Mouse (Mus musculus) left cerebral cortex, adult 6 months (tissue): ENCODE data around the gene Slc29a2. TPM values are rescaled to one million over a fixed set of nuclear protein-coding genes. Genes with fewer than 3 reads are reported as not detected.

Source experiments
- long read RNA-seq, 2 experiments: library from polyadenylated mRNA; unstranded; transcript quantifications; one replicate each; pipeline ENCODE4 v2.0.0; 2019 to 2020
- polyA plus RNA-seq: library from polyadenylated mRNA; unstranded; fragments of <200 nt; fragmentation: Nextera tagmentation; gene quantifications from 2 replicates; pipeline ENCODE4 v1.2.3, GENCODE M21; 2021

Gene Slc29a2
- 6.6 and 8.4 TPM in 2 replicates for polyA plus RNA-seq
- long read RNA-seq, experiment 1, transcript Slc29a2-204 (12 exons, 2,619 nt) = major isoform, 35 of 48 reads
- long read RNA-seq, experiment 1, partial matches to known transcripts = 5 of 48 reads
- long read RNA-seq, experiment 1, other reads (novel, unspliced or antisense) = 8 of 48 reads
- long read RNA-seq, experiment 2, partial matches to known transcripts = 4 of 8 reads
- long read RNA-seq, experiment 2, other reads (novel, unspliced or antisense) = 0 of 8 reads

GRCm38 (mm10) chr19:5023621-5024479 is at the start of gene Slc29a2:
Slc29a2 (plus strand) TSS chr19:5023860.

GRCm38 (mm10) chr19:4990256-4990625 is 33.4 kb upstream of the Slc29a2 start, which contains the start of gene Npas4:
Npas4 (minus strand) TSS chr19:4990316.

GRCm38 (mm10) chr19:5038709-5039156 is 15.1 kb downstream of the Slc29a2 start, which contains the start of the genes B4gat1 and AC124502.3:
B4gat1 (plus strand) TSS chr19:5038826.
AC124502.3 (plus strand) TSS chr19:5038891.

GRCm38 (mm10) chr19:5040862-5041523 is 17.3 kb downstream of the Slc29a2 start, which contains the start of gene Brms1:
Brms1 (plus strand) TSS chr19:5041354.

GRCm38 (mm10) chr19:5050047-5050905 is 26.6 kb downstream of the Slc29a2 start, which contains the start of gene Rin1:
Rin1 (plus strand) TSS chr19:5050481.

GRCm38 (mm10) chr19:5067867-5068569 is 44.4 kb downstream of the Slc29a2 start, which contains the start of gene Cd248:
Cd248 (plus strand) TSS chr19:5068078.

Other genes starting within 250 kb of the Slc29a2 start
- gene Rbm4, start 230.0 kb upstream of the Slc29a2 start, polyA plus RNA-seq = 25.7 and 26.6 TPM in 2 replicates
- 5.1 and 8.4 TPM in 2 replicates for gene Gm21992, start 212.2 kb upstream of the Slc29a2 start, polyA plus RNA-seq
- 7.6 and 11.1 TPM in 2 replicates for gene Rbm14, start 212.2 kb upstream of the Slc29a2 start, polyA plus RNA-seq
- gene Ccs, start 184.5 kb upstream of the Slc29a2 start, polyA plus RNA-seq = 37.7 and 46.6 TPM in 2 replicates
- gene Ccdc87, start 184.5 kb upstream of the Slc29a2 start, polyA plus RNA-seq = 1.5 and 1.8 TPM in 2 replicates
- gene Ctsf, start 168.7 kb upstream of the Slc29a2 start, polyA plus RNA-seq = 79.0 and 97.4 TPM in 2 replicates
- 0.28 and 1.0 TPM in 2 replicates for gene Actn3, start 146.0 kb upstream of the Slc29a2 start, polyA plus RNA-seq
- gene Zdhhc24, start 145.2 kb upstream of the Slc29a2 start, polyA plus RNA-seq = 10.3 and 15.3 TPM in 2 replicates
- gene Bbs1, start 117.2 kb upstream of the Slc29a2 start, polyA plus RNA-seq = 7.2 and 18.1 TPM in 2 replicates
- 20.7 and 24.6 TPM in 2 replicates for gene Dpp3, start 95.6 kb upstream of the Slc29a2 start, polyA plus RNA-seq
- 8.9 and 11.4 TPM in 2 replicates for gene Peli3, start 80.7 kb upstream of the Slc29a2 start, polyA plus RNA-seq
- 133 and 161 TPM in 2 replicates for gene Mrpl11, start 61.7 kb upstream of the Slc29a2 start, polyA plus RNA-seq
- gene Npas4, start 33.5 kb upstream of the Slc29a2 start, polyA plus RNA-seq = 12.7 and 17.4 TPM in 2 replicates
- 129 and 165 TPM in 2 replicates for gene B4gat1, start 15.0 kb downstream of the Slc29a2 start, polyA plus RNA-seq
- 1.7 and 2.9 TPM in 2 replicates for gene AC124502.3, start 15.0 kb downstream of the Slc29a2 start, polyA plus RNA-seq
- gene Brms1, start 17.5 kb downstream of the Slc29a2 start, polyA plus RNA-seq = 33.0 and 37.7 TPM in 2 replicates
- gene Rin1, start 26.6 kb downstream of the Slc29a2 start, polyA plus RNA-seq = 13.6 and 19.4 TPM in 2 replicates
- 2.3 and 4.5 TPM in 2 replicates for gene Cd248, start 44.2 kb downstream of the Slc29a2 start, polyA plus RNA-seq
- 148 and 149 TPM in 2 replicates for gene Tmem151a, start 61.7 kb downstream of the Slc29a2 start, polyA plus RNA-seq
- 36.4 and 56.7 TPM in 2 replicates for gene Yif1a, start 64.7 kb downstream of the Slc29a2 start, polyA plus RNA-seq
- gene Cnih2, start 74.7 kb downstream of the Slc29a2 start, polyA plus RNA-seq = 37.0 and 528 TPM in 2 replicates
- 140 and 175 TPM in 2 replicates for gene Rab1b, start 83.2 kb downstream of the Slc29a2 start, polyA plus RNA-seq
- 11.6 and 37.2 TPM in 2 replicates for gene Klc2, start 94.7 kb downstream of the Slc29a2 start, polyA plus RNA-seq
- 18.5 and 34.5 TPM in 2 replicates for gene Pacs1, start 249.3 kb downstream of the Slc29a2 start, polyA plus RNA-seq